Mouse (Mus musculus): ENCODE measurements around the gene Naa50. TPM values are rescaled to one million over a fixed set of nuclear protein-coding genes. Genes with fewer than 3 reads are reported as not detected.
A peak's percentile ranks its signal among the peaks of the same experiment; 100 is the strongest.

The Naa50 gene
- polyA plus RNA-seq, 1 experiment: 67.2 TPM

- no peak for TF ChIP-seq POLR2A (IDR thresholded peaks at IDR 0.05; ENCODE audit: borderline replicate concordance, low read depth, low read length)
- no peak for TF ChIP-seq CTCF (IDR thresholded peaks at IDR 0.05; ENCODE audit: low read depth, low read length)
- Histone ChIP-seq H3K4me1 (ENCODE audit: control insufficient read depth, insufficient read depth, low read length) (peaks cover 3% of the 10 kb centered on the region; the same call in 1 of the 2 replicates), H3K27ac (ENCODE audit: insufficient read depth, low read depth, low read length) (peak overlapping the region; percentile 62), H3K4me3 (ENCODE audit: insufficient read depth, low read length) (peak overlapping the region; percentile 67)
Measured at GRCm38 (mm10) chr16:44172297-44173154, 32.9 kb downstream of the Naa50 start.

- Histone ChIP-seq H3K27ac (ENCODE audit: insufficient read depth, low read depth, low read length) (peak within 1 kb of the TSS; percentile 62), H3K4me3 (ENCODE audit: insufficient read depth, low read length) (peak within 1 kb of the TSS; percentile 96), H3K4me1 (ENCODE audit: control insufficient read depth, insufficient read depth, low read length) (peaks cover 3% of the 10 kb centered on the region; the same call in 1 of the 2 replicates)
- no peak for TF ChIP-seq POLR2A (IDR thresholded peaks at IDR 0.05; ENCODE audit: borderline replicate concordance, low read depth, low read length)
- no peak for TF ChIP-seq CTCF (IDR thresholded peaks at IDR 0.05; ENCODE audit: low read depth, low read length)
Measured at GRCm38 (mm10) chr16:44173155-44173941, 33.7 kb downstream of the Naa50 start, which contains the start of gene Usf3. Usf3 (plus strand) TSS chr16:44173246.

- TF ChIP-seq POLR2A (IDR thresholded peaks at IDR 0.05; ENCODE audit: borderline replicate concordance, low read depth, low read length): no peak
- TF ChIP-seq CTCF (IDR thresholded peaks at IDR 0.05; ENCODE audit: low read depth, low read length): no peak
- no peak overlapping the region for H3K27ac ChIP-seq (ENCODE audit: insufficient read depth, low read depth, low read length)
- peaks cover 3% of the 10 kb centered on the region; the same call in 1 of the 2 replicates for H3K4me1 ChIP-seq (ENCODE audit: control insufficient read depth, insufficient read depth, low read length)
- peak overlapping the region; percentile 96 for H3K4me3 ChIP-seq (ENCODE audit: insufficient read depth, low read length)
Measured at GRCm38 (mm10) chr16:44173966-44174530, 34.4 kb downstream of the Naa50 start.

- H3K4me1 ChIP-seq (ENCODE audit: control insufficient read depth, insufficient read depth, low read length): peaks cover 3% of the 10 kb centered on the region; the same call in 1 of the 2 replicates
- H3K4me3 ChIP-seq (ENCODE audit: insufficient read depth, low read length): no peak overlapping the region
- no peak for TF ChIP-seq POLR2A (IDR thresholded peaks at IDR 0.05; ENCODE audit: borderline replicate concordance, low read depth, low read length)
- no peak for TF ChIP-seq CTCF (IDR thresholded peaks at IDR 0.05; ENCODE audit: low read depth, low read length)
- H3K27ac ChIP-seq (ENCODE audit: insufficient read depth, low read depth, low read length): no peak overlapping the region
Measured at GRCm38 (mm10) chr16:44175001-44175400, 35.4 kb downstream of the Naa50 start.

- Histone ChIP-seq H3K4me1 (ENCODE audit: control insufficient read depth, insufficient read depth, low read length) (peaks cover 3% of the 10 kb centered on the region; the same call in 1 of the 2 replicates), H3K4me3 (ENCODE audit: insufficient read depth, low read length) (no peak overlapping the region), H3K27ac (ENCODE audit: insufficient read depth, low read depth, low read length) (no peak overlapping the region)
- no peak for TF ChIP-seq CTCF (IDR thresholded peaks at IDR 0.05; ENCODE audit: low read depth, low read length)
- TF ChIP-seq POLR2A (IDR thresholded peaks at IDR 0.05; ENCODE audit: borderline replicate concordance, low read depth, low read length): no peak
Measured at GRCm38 (mm10) chr16:44176511-44176910, 36.9 kb downstream of the Naa50 start.

GRCm38 (mm10) chr16:44178555-44178954 is 38.9 kb downstream of the Naa50 start:
- H3K4me3 ChIP-seq (ENCODE audit: insufficient read depth, low read length): no peak overlapping the region
- peaks cover 3% of the 10 kb centered on the region; the same call in 1 of the 2 replicates for H3K4me1 ChIP-seq (ENCODE audit: control insufficient read depth, insufficient read depth, low read length)
- TF ChIP-seq POLR2A (IDR thresholded peaks at IDR 0.05; ENCODE audit: borderline replicate concordance, low read depth, low read length): no peak
- TF ChIP-seq CTCF (IDR thresholded peaks at IDR 0.05; ENCODE audit: low read depth, low read length): no peak
- H3K27ac ChIP-seq (ENCODE audit: insufficient read depth, low read depth, low read length): no peak overlapping the region

GRCm38 (mm10) chr16:44182597-44182996 is 43.0 kb downstream of the Naa50 start:
- H3K4me3 ChIP-seq (ENCODE audit: insufficient read depth, low read length): no peak overlapping the region
- TF ChIP-seq CTCF (IDR thresholded peaks at IDR 0.05; ENCODE audit: low read depth, low read length): no peak
- no peak for TF ChIP-seq POLR2A (IDR thresholded peaks at IDR 0.05; ENCODE audit: borderline replicate concordance, low read depth, low read length)
- no peak overlapping the region for H3K27ac ChIP-seq (ENCODE audit: insufficient read depth, low read depth, low read length)
- no peaks in the 10 kb centered on the region for H3K4me1 ChIP-seq (ENCODE audit: control insufficient read depth, insufficient read depth, low read length)

GRCm38 (mm10) chr16:44184769-44185168 is 45.1 kb downstream of the Naa50 start:
- TF ChIP-seq POLR2A (IDR thresholded peaks at IDR 0.05; ENCODE audit: borderline replicate concordance, low read depth, low read length) (no peak), CTCF (IDR thresholded peaks at IDR 0.05; ENCODE audit: low read depth, low read length) (no peak)
- Histone ChIP-seq H3K27ac (ENCODE audit: insufficient read depth, low read depth, low read length) (no peak overlapping the region), H3K4me1 (ENCODE audit: control insufficient read depth, insufficient read depth, low read length) (no peaks in the 10 kb centered on the region), H3K4me3 (ENCODE audit: insufficient read depth, low read length) (no peak overlapping the region)

GRCm38 (mm10) chr16:44187172-44187571 is 47.5 kb downstream of the Naa50 start:
- no peak overlapping the region for H3K27ac ChIP-seq (ENCODE audit: insufficient read depth, low read depth, low read length)
- H3K4me3 ChIP-seq (ENCODE audit: insufficient read depth, low read length): no peak overlapping the region
- peaks cover 7% of the 10 kb centered on the region for H3K4me1 ChIP-seq (ENCODE audit: control insufficient read depth, insufficient read depth, low read length)
- TF ChIP-seq CTCF (IDR thresholded peaks at IDR 0.05; ENCODE audit: low read depth, low read length): no peak
- no peak for TF ChIP-seq POLR2A (IDR thresholded peaks at IDR 0.05; ENCODE audit: borderline replicate concordance, low read depth, low read length)
